Mouse (Mus musculus): ENCODE data around the gene 1700069L16Rik. TPM values are rescaled to one million over a fixed set of nuclear protein-coding genes. Genes with fewer than 3 reads are reported as not detected.

1700069L16Rik gene
- polyA plus RNA-seq, 1 experiment from 2014 or later, result not detected

DNA sequence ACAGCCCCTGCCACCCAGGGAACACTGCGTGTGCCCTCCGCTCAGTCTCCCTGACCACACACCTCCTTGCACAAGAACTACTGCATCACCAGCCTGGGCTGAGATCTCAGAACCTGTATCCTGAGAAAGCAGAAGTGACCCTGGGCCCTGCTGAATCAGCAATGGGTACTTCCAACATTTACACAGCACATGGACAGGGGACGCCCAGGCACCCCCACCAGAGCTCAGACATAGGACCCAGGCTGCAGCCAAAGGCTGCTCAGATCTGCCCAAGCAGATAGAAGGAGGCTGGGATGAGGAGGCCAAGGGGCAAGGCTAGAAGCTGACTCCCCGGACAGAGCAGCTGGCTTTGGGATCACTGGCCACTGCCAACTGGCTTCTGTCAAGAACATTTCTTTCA lies 80.1 kb downstream of the 1700069L16Rik start:
- DNase-seq (ENCODE audit: low spot score), result no peak
- WGBS, result 87% methylated on average over 4 of the region's 4 CpGs
- no peak overlapping the region for H3K4me3 ChIP-seq
- H3K27ac ChIP-seq, result no peak overlapping the region
- no peaks in the 10 kb centered on the region for H3K36me3 ChIP-seq
- no peaks in the 10 kb centered on the region for H3K9me3 ChIP-seq
- H3K4me1 ChIP-seq, result peaks cover 39% of the 10 kb centered on the region
- H3K27me3 ChIP-seq (ENCODE audit: insufficient read depth, poor library complexity, severe bottlenecking), result peaks cover 74% of the 10 kb centered on the region

DNA sequence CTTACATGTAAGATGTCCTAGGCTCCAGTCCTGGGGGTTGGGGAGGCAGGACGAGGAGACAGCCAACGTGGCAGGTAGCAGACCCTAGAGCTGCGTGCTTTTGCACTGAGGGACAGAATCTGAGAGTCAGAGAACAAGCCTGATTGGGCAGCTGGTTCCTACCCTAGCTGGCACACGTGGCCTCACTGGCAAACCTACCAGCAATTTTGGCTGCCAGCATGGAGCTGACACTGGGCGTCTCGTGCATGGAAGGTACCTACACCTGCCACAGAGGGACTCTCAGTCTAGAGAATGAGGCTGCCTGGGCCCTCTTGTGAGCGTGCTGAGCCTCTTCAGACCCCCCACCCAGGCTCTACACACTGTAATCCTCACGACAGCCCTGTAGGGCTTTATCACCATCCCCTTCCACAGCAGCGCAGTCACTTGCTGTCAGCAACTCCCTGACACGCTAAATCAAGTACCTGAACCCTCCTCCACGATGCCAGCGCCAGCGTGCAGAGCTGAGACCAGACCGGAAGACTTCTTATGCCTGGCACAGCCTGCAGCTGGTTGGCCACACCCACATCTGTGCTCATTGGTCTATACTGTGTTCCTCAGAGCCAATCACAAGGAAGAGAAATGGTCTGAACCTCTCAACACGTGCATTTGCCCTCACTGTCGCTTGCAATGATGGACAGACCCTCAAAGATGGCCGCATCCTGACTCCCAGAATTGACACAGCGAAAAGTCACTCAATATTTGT lies 81.3 kb downstream of the 1700069L16Rik start:
- H3K4me3 ChIP-seq, result peak overlapping the region; percentile 38; the same call in 1 of the 2 replicates

More for the DNA sequence above, 81.3 kb downstream of the 1700069L16Rik start:
- 38% methylated on average over 18 of the region's 18 CpGs for WGBS
- Histone ChIP-seq H3K27ac (peak overlapping the region; percentile 17; the same call in 1 of the 2 replicates), H3K36me3 (no peaks in the 10 kb centered on the region), H3K4me1 (peaks cover 29% of the 10 kb centered on the region), H3K27me3 (ENCODE audit: insufficient read depth, poor library complexity, severe bottlenecking) (peaks cover 74% of the 10 kb centered on the region), H3K9me3 (no peaks in the 10 kb centered on the region)
- peak; percentile 89 for DNase-seq (ENCODE audit: low spot score)

Other genes with a start within 250 kb of the 1700069L16Rik start
- 2.5 and 4.3 TPM in 2 replicates for gene Wscd2, start 234.4 kb downstream of the 1700069L16Rik start, polyA plus RNA-seq (2016; fragmentation: Nextera tagmentation; extraction: Ambion mirVana)
- 1.3 and 3.3 TPM in 2 replicates for gene Cmklr1, start 74.3 kb downstream of the 1700069L16Rik start, polyA plus RNA-seq (2016; fragmentation: Nextera tagmentation; extraction: Ambion mirVana)
- gene Ficd, start 11.0 kb upstream of the 1700069L16Rik start, polyA plus RNA-seq (2016; fragmentation: Nextera tagmentation; extraction: Ambion mirVana), result 5.3 and 6.4 TPM in 2 replicates
- 46.0 and 63.9 TPM in 2 replicates for gene Sart3, start 47.7 kb upstream of the 1700069L16Rik start, polyA plus RNA-seq (2016; fragmentation: Nextera tagmentation; extraction: Ambion mirVana)
- 98.7 and 105 TPM in 2 replicates for gene Iscu, start 48.0 kb upstream of the 1700069L16Rik start, polyA plus RNA-seq (2016; fragmentation: Nextera tagmentation; extraction: Ambion mirVana)
- gene Tmem119, start 75.7 kb upstream of the 1700069L16Rik start, polyA plus RNA-seq (2016; fragmentation: Nextera tagmentation; extraction: Ambion mirVana), result 13.5 and 42.1 TPM in 2 replicates
- gene Selplg, start 107.9 kb upstream of the 1700069L16Rik start, polyA plus RNA-seq (2016; fragmentation: Nextera tagmentation; extraction: Ambion mirVana), result 0.64 and 1.3 TPM in 2 replicates
- 163 and 178 TPM in 2 replicates for gene Coro1c, start 184.0 kb upstream of the 1700069L16Rik start, polyA plus RNA-seq (2016; fragmentation: Nextera tagmentation; extraction: Ambion mirVana)

Measured in heart, embryonic 10.5 days (tissue).